Mouse (Mus musculus): ENCODE measurements around the gene Olfr106-ps. TPM values are rescaled to one million over a fixed set of nuclear protein-coding genes. Genes with fewer than 3 reads are reported as not detected.

The Olfr106-ps gene
- polyA plus RNA-seq (2017; shearing (Covaris generic)): not detected

- ATAC-seq: no peak
These were observed at the start of gene Olfr106-ps for GRCm38 (mm10) chr17:37390093-37390492. Gene Olfr106-ps (plus strand): TSS chr17:37390393.

- ATAC-seq: no peak
These were observed 30.9 kb upstream of the Olfr106-ps start, which contains the start of gene Olfr104-ps for GRCm38 (mm10) chr17:37359282-37359681. Gene Olfr104-ps (plus strand): TSS chr17:37359582.

GRCm38 (mm10) chr17:37378733-37379132 lies 11.5 kb upstream of the Olfr106-ps start, which contains the start of gene Olfr105-ps:
Gene Olfr105-ps (plus strand): TSS chr17:37379033.
- no peak for ATAC-seq

- ATAC-seq: no peak
These were observed 8.7 kb downstream of the Olfr106-ps start, which contains the start of gene Olfr107 for GRCm38 (mm10) chr17:37398926-37399325. Gene Olfr107 (plus strand): TSS chr17:37399226.

GRCm38 (mm10) chr17:37413380-37413779 lies 23.2 kb downstream of the Olfr106-ps start:
- ATAC-seq: no peak

- ATAC-seq: no peak
These were observed 55.0 kb downstream of the Olfr106-ps start, which contains the start of gene Olfr108 for GRCm38 (mm10) chr17:37445180-37445579. Gene Olfr108 (plus strand): TSS chr17:37445480.

Other genes starting within 250 kb of the Olfr106-ps start
- not detected for gene Olfr93, start 228.9 kb upstream of the Olfr106-ps start, polyA plus RNA-seq (2017; shearing (Covaris generic))
- gene Ubd, start 196.5 kb upstream of the Olfr106-ps start, polyA plus RNA-seq (2017; shearing (Covaris generic)): 1 to 10 TPM in 1 of 3 experiments, under 1 TPM in 1, not detected in 1; 0.62 to 1.6 TPM
- gene Olfr94, start 189.4 kb upstream of the Olfr106-ps start, polyA plus RNA-seq (2017; shearing (Covaris generic)): not detected
- not detected for gene Olfr95, start 177.3 kb upstream of the Olfr106-ps start, polyA plus RNA-seq (2017; shearing (Covaris generic))
- not detected for gene Olfr96, start 170.2 kb upstream of the Olfr106-ps start, polyA plus RNA-seq (2017; shearing (Covaris generic))
- gene Olfr97, start 153.1 kb upstream of the Olfr106-ps start, polyA plus RNA-seq (2017; shearing (Covaris generic)): not detected
- 1 to 10 TPM in 1 of 3 experiments, under 1 TPM in 2; 0.78 to 5.2 (median 0.99) TPM for gene Olfr98, start 126.6 kb upstream of the Olfr106-ps start, polyA plus RNA-seq (2017; shearing (Covaris generic))
- 100 to 1,000 TPM; 125 to 156 (median 125) TPM for gene H2-M3, start 120.2 kb upstream of the Olfr106-ps start, polyA plus RNA-seq (2017; shearing (Covaris generic))
- 1 to 10 TPM; 2.7 to 7.2 (median 5.0) TPM for gene Olfr99, start 106.9 kb upstream of the Olfr106-ps start, polyA plus RNA-seq (2017; shearing (Covaris generic))
- under 1 TPM in 2 of 3 experiments, not detected in 1; 0.13 to 0.45 TPM for gene Olfr101, start 86.1 kb upstream of the Olfr106-ps start, polyA plus RNA-seq (2017; shearing (Covaris generic))
- under 1 TPM in 2 of 3 experiments, not detected in 1; 0.13 to 0.20 TPM for gene Olfr102, start 73.3 kb upstream of the Olfr106-ps start, polyA plus RNA-seq (2017; shearing (Covaris generic))
- gene Olfr103, start 50.7 kb upstream of the Olfr106-ps start, polyA plus RNA-seq (2017; shearing (Covaris generic)): not detected
- gene Olfr104-ps, start 30.8 kb upstream of the Olfr106-ps start, polyA plus RNA-seq (2017; shearing (Covaris generic)): not detected
- not detected for gene Olfr105-ps, start 11.4 kb upstream of the Olfr106-ps start, polyA plus RNA-seq (2017; shearing (Covaris generic))
- under 1 TPM in 1 of 3 experiments, not detected in 2; 0.17 TPM for gene Olfr107, start 8.8 kb downstream of the Olfr106-ps start, polyA plus RNA-seq (2017; shearing (Covaris generic))
- gene Olfr108, start 55.1 kb downstream of the Olfr106-ps start, polyA plus RNA-seq (2017; shearing (Covaris generic)): not detected
- not detected for gene Olfr109, start 68.5 kb downstream of the Olfr106-ps start, polyA plus RNA-seq (2017; shearing (Covaris generic))
- gene H2-M2, start 93.2 kb downstream of the Olfr106-ps start, polyA plus RNA-seq (2017; shearing (Covaris generic)): under 1 TPM in 2 of 3 experiments, not detected in 1; 0.38 to 0.47 TPM
- gene Olfr110, start 102.1 kb downstream of the Olfr106-ps start, polyA plus RNA-seq (2017; shearing (Covaris generic)): not detected
- not detected for gene Olfr111, start 117.6 kb downstream of the Olfr106-ps start, polyA plus RNA-seq (2017; shearing (Covaris generic))
- not detected for gene Olfr112, start 179.1 kb downstream of the Olfr106-ps start, polyA plus RNA-seq (2017; shearing (Covaris generic))
- not detected for gene Olfr113, start 187.3 kb downstream of the Olfr106-ps start, polyA plus RNA-seq (2017; shearing (Covaris generic))
- gene Olfr114, start 202.3 kb downstream of the Olfr106-ps start, polyA plus RNA-seq (2017; shearing (Covaris generic)): not detected
- not detected for gene Olfr115, start 236.7 kb downstream of the Olfr106-ps start, polyA plus RNA-seq (2017; shearing (Covaris generic))
- gene Olfr116, start 236.8 kb downstream of the Olfr106-ps start, polyA plus RNA-seq (2017; shearing (Covaris generic)): not detected

Data from inflammation-experienced regulatory T-cells, adult 6 months (primary cell).